Mouse (Mus musculus): ENCODE results near the gene Hoxd8. TPM values are rescaled to one million over a fixed set of nuclear protein-coding genes. Genes with fewer than 3 reads are reported as not detected.

Gene Hoxd8
- total RNA-seq, 2 experiments from 2014 or later = 43.9 to 55.4 TPM

GRCm38 (mm10) chr2:74669230-74669578, 35.2 kb upstream of the Hoxd8 start:
- no peak for DNase-seq (ENCODE audit: low spot score in 2 of 2)

DNA sequence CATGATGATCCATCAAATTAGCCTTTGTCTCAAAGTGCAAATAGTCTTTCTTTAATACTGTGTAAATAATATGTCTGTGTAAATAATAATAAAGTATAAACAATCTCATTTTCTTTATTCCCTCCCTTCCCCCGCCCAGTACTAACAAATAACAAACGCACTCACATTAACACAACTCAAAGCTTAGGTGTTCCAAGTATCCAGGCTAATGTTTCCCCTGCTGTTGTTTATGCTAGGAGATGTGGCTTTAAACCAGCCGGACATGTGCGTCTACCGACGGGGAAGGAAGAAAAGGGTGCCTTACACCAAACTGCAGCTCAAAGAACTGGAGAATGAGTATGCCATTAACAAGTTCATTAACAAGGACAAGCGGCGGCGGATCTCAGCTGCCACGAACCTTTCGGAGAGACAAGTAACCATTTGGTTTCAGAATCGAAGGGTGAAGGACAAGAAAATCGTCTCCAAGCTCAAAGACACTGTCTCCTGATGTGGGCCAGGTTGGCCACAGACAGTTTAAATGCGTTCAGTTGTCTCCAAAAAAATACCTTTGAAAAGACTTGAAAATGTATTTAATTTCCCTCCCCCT, 34.7 kb upstream of the Hoxd8 start:
- DNase-seq (ENCODE audit: low spot score in 2 of 2) = no peak

DNA sequence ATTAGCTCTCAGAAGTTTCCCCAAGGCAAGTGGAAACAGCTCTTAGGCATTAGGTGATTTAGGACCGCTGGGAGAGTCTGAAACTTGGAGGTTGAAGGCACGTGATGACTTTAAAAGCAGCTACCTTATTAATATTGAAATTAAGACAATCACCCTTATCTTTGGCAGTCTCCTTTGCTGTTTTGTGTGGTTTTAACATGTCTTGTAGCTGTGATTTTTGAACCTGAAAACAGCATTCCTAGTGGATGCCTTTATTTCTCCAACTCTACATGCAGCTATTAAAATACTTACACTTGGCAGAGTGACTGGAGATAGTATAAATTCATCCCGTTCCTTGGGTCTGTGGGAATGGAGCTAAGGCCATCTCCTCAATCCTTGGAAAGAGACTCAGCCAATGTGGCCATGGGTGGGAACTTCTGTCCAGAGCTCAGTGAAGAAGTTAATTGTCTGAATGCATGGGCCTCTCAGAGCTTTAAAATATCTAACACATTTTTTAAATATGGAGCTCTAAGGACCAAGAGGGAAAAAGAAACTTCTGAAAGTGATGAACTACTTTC, 33.7 kb upstream of the Hoxd8 start:
- no peak for DNase-seq (ENCODE audit: low spot score in 2 of 2)

DNA sequence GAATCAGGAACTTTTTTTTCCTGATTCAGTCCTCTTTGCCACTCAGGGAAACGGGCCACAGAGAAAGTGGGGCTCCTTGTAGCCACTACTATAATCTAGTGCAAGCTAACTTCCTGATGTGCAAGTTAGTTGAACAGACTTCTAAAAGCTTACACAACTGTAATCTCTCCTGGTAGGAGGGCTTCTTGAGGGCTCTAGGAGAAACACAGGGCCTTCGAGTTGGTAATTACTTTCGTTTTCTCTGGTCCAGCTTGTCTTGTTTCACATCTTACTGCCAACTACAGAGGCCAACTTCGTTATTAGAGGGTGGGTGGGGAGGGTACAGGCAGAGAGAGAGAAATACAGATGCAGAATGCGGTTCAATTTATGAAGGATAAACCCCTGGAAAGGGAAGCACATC, 32.6 kb upstream of the Hoxd8 start:
- no peak for DNase-seq (ENCODE audit: low spot score in 2 of 2)

- no peak for DNase-seq (ENCODE audit: low spot score in 2 of 2)
These were observed 31.7 kb upstream of the Hoxd8 start for GRCm38 (mm10) chr2:74672481-74673362.

DNA sequence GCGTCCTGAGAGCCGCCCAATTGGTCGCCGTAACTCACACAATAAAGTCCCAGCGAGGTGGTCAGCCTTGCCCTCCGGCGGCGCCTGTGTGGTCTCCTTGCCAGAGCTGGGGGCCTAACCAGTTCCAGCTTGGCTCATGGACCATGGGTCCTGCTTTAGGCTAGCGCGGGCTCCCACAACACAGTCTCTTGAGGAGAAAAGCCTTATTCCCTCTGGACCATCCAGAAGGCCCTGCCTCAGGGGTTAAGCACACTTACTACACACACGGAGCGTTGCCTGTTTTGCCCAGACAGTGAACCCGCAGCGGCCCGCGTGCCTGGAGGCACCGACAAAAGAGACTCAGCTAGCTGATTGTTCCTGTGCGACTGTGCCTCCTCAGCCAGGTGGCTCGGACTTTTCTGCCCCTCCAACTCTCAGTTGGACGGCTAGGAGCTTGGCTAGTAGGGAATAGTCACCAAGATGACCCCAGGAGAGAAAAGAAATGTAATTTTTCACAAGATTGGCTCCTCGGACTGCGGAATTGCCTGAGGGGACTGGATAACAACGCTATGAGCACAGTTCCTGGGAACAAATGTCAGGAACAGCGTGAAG, 30.5 kb upstream of the Hoxd8 start:
- DNase-seq (ENCODE audit: low spot score in 2 of 2) = no peak

DNA sequence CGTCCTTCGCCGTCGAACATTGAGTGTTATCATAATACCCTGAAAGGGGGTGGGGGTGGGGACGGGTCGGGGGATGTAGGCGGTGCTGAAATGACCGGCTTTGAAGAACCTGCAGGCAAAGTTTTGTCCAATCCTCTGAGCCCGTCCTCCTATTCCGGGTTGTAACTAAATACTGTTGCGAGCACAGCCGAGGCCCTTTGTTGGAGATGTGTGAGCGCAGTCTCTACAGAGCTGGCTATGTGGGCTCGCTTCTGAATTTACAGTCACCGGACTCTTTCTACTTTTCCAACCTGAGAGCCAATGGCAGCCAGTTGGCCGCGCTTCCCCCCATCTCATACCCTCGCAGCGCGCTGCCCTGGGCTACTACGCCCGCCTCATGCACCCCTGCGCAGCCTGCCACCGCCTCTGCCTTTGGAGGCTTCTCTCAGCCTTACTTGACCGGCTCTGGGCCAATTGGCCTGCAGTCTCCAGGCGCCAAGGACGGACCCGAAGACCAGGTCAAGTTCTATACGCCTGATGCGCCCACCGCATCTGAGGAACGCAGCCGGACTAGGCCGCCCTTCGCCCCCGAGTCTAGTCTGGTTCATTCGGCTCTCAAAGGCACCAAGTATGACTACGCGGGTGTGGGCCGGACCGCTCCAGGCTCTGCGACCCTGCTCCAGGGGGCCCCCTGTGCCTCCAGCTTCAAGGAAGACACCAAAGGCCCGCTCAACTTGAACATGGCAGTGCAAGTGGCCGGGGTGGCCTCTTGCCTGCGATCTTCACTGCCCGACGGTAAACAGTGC, 29.3 kb upstream of the Hoxd8 start, which contains the start of gene Hoxd12:
Gene Hoxd12, plus strand, starts transcription at position 133 of the 785 bp plus-strand sequence.
- DNase-seq (ENCODE audit: low spot score in 2 of 2) = no peak

GRCm38 (mm10) chr2:74675666-74676282, 28.6 kb upstream of the Hoxd8 start:
- DNase-seq (ENCODE audit: low spot score in 2 of 2) = no peak

- no peak for DNase-seq (ENCODE audit: low spot score in 2 of 2)
These were observed 27.9 kb upstream of the Hoxd8 start for GRCm38 (mm10) chr2:74676376-74677052.

GRCm38 (mm10) chr2:74677106-74677505, 27.3 kb upstream of the Hoxd8 start:
- DNase-seq (ENCODE audit: low spot score in 2 of 2) = no peak

DNA sequence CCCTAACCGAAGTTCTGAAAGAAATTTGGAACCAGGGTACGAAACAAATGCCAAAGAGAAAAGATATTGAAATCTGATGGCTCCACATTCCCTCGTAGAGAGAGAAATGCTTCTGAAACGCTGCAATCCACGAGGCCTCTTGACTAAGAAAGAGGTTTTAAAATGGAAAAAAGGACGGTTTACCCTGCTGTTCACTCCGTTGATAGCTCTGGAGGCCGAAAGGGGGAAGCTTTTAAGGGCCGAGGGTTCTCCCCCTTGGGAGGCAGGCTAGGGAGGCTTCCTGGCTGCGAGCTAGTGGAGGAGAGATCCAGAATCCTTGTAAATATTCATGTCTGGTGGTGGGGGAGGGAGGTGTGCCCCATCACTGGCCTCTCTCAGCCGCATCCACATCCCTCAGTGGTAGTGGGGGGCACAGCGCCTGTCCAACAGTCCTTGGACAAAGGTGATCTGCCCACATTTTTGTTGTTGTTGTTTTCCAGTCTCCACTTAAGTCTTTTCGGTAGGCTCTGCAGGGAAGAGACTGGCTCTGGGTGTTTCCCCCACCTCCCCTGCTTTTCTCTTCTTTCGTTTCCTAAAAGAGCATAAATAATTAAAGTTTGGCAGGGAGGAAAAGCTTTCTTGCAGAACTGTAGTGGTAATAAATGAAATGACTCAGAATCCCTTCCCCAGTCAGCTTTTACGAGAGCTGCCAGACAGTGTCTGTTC, 25.4 kb upstream of the Hoxd8 start, which contains the start of gene Hoxd11:
Gene Hoxd11, plus strand, starts transcription at position 667 of the 705 bp plus-strand sequence.
- no peak for DNase-seq (ENCODE audit: low spot score in 2 of 2)

GRCm38 (mm10) chr2:74679596-74679971, 24.8 kb upstream of the Hoxd8 start:
- DNase-seq (ENCODE audit: low spot score in 2 of 2) = no peak

- DNase-seq (ENCODE audit: low spot score in 2 of 2) = no peak
These were observed 24.4 kb upstream of the Hoxd8 start for GRCm38 (mm10) chr2:74679980-74680379.

- no peak for DNase-seq (ENCODE audit: low spot score in 2 of 2)
These were observed 23.6 kb upstream of the Hoxd8 start for GRCm38 (mm10) chr2:74680561-74681398.

- no peak for DNase-seq (ENCODE audit: low spot score in 2 of 2)
These were observed 22.6 kb upstream of the Hoxd8 start for GRCm38 (mm10) chr2:74681594-74682531.

DNA sequence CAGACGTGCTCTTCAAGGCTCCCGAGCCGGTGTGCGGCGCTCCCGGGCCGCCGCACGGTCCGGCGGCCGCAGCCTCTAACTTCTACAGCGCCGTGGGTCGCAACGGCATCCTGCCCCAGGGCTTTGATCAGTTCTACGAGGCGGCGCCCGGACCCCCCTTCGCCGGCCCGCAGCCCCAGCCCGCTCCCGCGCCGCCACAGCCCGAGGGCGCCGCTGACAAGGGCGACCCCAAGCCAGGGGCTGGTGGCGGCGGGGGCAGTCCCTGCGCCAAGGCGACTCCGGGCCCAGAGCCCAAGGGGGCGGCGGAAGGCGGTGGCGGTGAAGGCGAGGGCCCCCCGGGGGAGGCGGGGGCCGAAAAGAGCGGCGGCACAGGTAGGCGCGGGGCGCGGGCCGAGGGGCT, 21.6 kb upstream of the Hoxd8 start:
- DNase-seq (ENCODE audit: low spot score in 2 of 2) = no peak

DNA sequence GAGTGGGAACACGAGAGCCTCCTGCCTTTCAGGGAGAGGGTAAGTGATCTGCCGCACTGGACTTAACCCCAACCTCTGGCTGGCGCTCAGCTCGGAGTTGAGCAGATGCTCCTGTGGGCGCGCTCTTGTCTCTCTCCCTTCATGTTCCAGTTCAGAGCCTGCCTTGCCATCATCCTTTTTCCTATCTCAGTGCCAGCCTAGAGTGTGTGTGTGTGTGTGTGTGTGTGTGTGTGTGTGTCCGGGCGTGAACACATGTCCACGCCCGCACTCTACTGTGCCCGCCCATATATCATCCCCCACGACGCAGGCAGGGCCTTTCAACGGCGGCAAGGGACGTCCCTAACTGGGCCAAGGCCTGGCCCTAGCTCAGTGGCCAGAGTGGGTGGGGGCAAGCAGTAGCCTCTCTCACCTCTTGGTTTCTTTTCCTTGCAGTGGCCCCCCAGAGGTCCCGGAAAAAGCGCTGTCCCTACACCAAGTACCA, 20.9 kb upstream of the Hoxd8 start:
- no peak for DNase-seq (ENCODE audit: low spot score in 2 of 2)

All from adrenal gland, postnatal 4 days (tissue).